Mouse (Mus musculus): Measurements from ENCODE around the gene Rundc3a.

GRCm38 (mm10) chr11:102347683-102348082, 45.5 kb upstream of the Rundc3a start:
- TF ChIP-seq POLR2A (IDR thresholded peaks at IDR 0.05; ENCODE audit: borderline replicate concordance, insufficient read depth, low read length) (no peak), CTCF (IDR thresholded peaks at IDR 0.05; ENCODE audit: borderline replicate concordance, insufficient read depth, low read depth, low read length) (no peak)
